Mouse (Mus musculus) liver (tissue): ENCODE data around the gene Gm42878.
A peak's percentile ranks its signal among the peaks of the same experiment; 100 is the strongest.

ENCODE experiments used
- DNase-seq: peaks from one replicate; pipeline ENCODE4 v3.0.0-alpha.2; 2020; ENCODE audit warnings: mixed read lengths

Gm42878 gene

GRCm38 (mm10) chr5:121477680-121478079 lies 67.6 kb downstream of the Gm42878 start:
- DNase-seq: peak; percentile 25

GRCm38 (mm10) chr5:121476040-121476439 lies 69.2 kb downstream of the Gm42878 start:
- no peak for DNase-seq

- no peak for DNase-seq
These were observed 70.7 kb downstream of the Gm42878 start for GRCm38 (mm10) chr5:121474610-121475009.

GRCm38 (mm10) chr5:121472411-121472810 lies 72.9 kb downstream of the Gm42878 start:
- DNase-seq: no peak

DNA sequence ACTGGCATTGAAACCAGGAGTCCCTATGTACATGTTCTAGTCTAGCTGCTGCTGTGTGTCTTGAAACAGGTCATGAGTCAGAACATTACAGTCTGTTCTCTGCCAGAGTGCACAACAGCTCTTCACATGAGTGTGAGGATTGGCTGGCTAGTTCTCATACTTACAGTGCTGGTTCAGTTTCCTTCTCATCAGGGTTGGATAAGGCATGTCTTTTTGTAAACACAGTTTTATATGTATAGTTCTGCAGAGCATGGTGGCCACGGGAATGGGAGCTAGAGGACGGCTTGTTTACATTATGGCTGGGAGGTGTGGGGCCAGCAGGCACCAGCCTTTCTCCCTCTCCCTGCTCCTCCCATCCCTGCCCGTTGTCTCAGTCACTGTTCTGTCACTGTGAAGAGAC lies 75.7 kb downstream of the Gm42878 start:
- DNase-seq: no peak
